Mouse (Mus musculus) forebrain, embryonic 10.5 days (tissue): ENCODE results near the gene Aarsd1. TPM values are rescaled to one million over a fixed set of nuclear protein-coding genes. Genes with fewer than 3 reads are reported as not detected.
"Not testable (repeated sequence)": the region's sequence is repeated elsewhere in the genome, so short reads cannot be mapped to it uniquely, and the experiment has no call there.

Experiments used
- DNase-seq: peaks from one replicate; pipeline ENCODE4 v3.0.0-alpha.2; 2017; ENCODE audit warnings: low spot score; ENCODE audit errors: extremely low spot score
- H3K27ac ChIP-seq: fragments of 300-500 bp; sonication (generic); 2 replicates; pipeline ENCODE4 v1.5.1; 2016; ENCODE audit warnings: mild to moderate bottlenecking
- H3K27me3 ChIP-seq: fragments of 300-500 bp; sonication (generic); 2 replicates; pipeline ENCODE4 v1.6.1; 2016; ENCODE audit warnings: mild to moderate bottlenecking; ENCODE audit not compliant: poor library complexity, severe bottlenecking
- H3K36me3 ChIP-seq: fragments of 300-500 bp; sonication (generic); replicated peaks from 2 replicates; pipeline ENCODE4 v1.6.1; 2016; ENCODE audit warnings: mild to moderate bottlenecking, moderate library complexity
- H3K4me1 ChIP-seq: fragments of 300-500 bp; sonication (generic); 2 replicates; pipeline ENCODE4 v1.6.1; 2016
- H3K4me3 ChIP-seq: fragments of 300-500 bp; sonication (generic); 2 replicates; pipeline ENCODE4 v1.5.1; 2016; ENCODE audit warnings: mild to moderate bottlenecking, moderate library complexity
- H3K9me3 ChIP-seq: fragments of 300-500 bp; sonication (generic); 2 replicates; pipeline ENCODE4 v1.6.1; 2016; ENCODE audit warnings: mild to moderate bottlenecking, moderate library complexity
- WGBS: fragments of 180-500 bp; shearing (Covaris S2); methylation state at CpG from one replicate; pipeline ENCODE4 v1.1.7; 2016; 5-methylcytosine and 5-hydroxymethylcytosine counted together
- polyA plus RNA-seq: library from polyadenylated mRNA; unstranded; fragments of >200 nt; fragmentation: Nextera tagmentation; extraction: Ambion mirVana; gene quantifications from 2 replicates; pipeline ENCODE4 v1.2.1, GENCODE M21; 2016

Gene Aarsd1
- polyA plus RNA-seq, 1 experiment from 2014 or later = 115 TPM

- Histone ChIP-seq H3K9me3 (no peaks in the 10 kb centered on the region), H3K4me3 (peak overlapping the region; percentile 93), H3K27ac (peak overlapping the region; percentile 94), H3K27me3 (no peaks in the 10 kb centered on the region), H3K36me3 (peaks cover 34% of the 10 kb centered on the region), H3K4me1 (peaks cover 21% of the 10 kb centered on the region)
- 4% methylated on average over 11 of the region's 11 CpGs for WGBS
- DNase-seq = no peak
These were observed 848 bp downstream of the Aarsd1 start for GRCm38 (mm10) chr11:101416433-101417100.

GRCm38 (mm10) chr11:101415306-101415705, 2.1 kb downstream of the Aarsd1 start:
- Histone ChIP-seq H3K9me3 (no peaks in the 10 kb centered on the region), H3K4me3 (no peak overlapping the region), H3K27ac (no peak overlapping the region), H3K36me3 (peaks cover 47% of the 10 kb centered on the region), H3K4me1 (peaks cover 21% of the 10 kb centered on the region), H3K27me3 (no peaks in the 10 kb centered on the region)
- 93% methylated on average over 2 of the region's 2 CpGs for WGBS
- no peak for DNase-seq

GRCm38 (mm10) chr11:101395110-101395509, 22.3 kb downstream of the Aarsd1 start:
- H3K4me1 ChIP-seq = peaks cover 4% of the 10 kb centered on the region; the same call in 1 of the 2 replicates
- H3K4me3 ChIP-seq = no peak overlapping the region
- H3K36me3 ChIP-seq = no peaks in the 10 kb centered on the region
- no peaks in the 10 kb centered on the region for H3K27me3 ChIP-seq
- H3K9me3 ChIP-seq = no peaks in the 10 kb centered on the region
- WGBS = 8% methylated on average over 8 of the region's 8 CpGs
- H3K27ac ChIP-seq = no peak overlapping the region
- DNase-seq = peak; percentile 71

- no peaks in the 10 kb centered on the region for H3K9me3 ChIP-seq
- DNase-seq = peak; percentile 40
- no peak overlapping the region for H3K4me3 ChIP-seq
- no peak overlapping the region for H3K27ac ChIP-seq
- no peaks in the 10 kb centered on the region for H3K27me3 ChIP-seq
- no peaks in the 10 kb centered on the region for H3K36me3 ChIP-seq
- H3K4me1 ChIP-seq = peaks cover 7% of the 10 kb centered on the region
- 8% methylated on average over 4 of the region's 4 CpGs for WGBS
These were observed 35.6 kb downstream of the Aarsd1 start for GRCm38 (mm10) chr11:101381817-101382216.

DNA sequence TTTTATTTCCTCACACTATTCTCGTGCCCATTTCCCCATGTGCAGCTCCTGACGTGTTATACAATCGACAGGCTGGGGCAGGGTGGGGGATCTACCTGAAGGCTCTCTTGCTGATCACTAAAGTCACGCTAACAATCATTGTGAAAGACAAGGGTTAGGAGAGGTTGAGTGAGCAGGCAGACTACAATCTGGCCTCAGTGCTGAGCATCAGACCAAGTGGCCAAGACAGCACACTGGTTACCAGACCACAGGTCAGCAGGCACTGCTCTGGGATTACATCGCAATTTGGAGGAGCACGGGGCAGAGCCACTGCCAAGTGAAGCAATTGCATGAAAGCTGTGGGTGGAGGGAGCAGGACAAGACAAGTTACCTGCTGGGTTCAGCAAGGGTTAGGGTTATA, 38.5 kb downstream of the Aarsd1 start:
- peaks cover 7% of the 10 kb centered on the region for H3K4me1 ChIP-seq
- WGBS = 85% methylated on average over 6 of the region's 6 CpGs
- no peaks in the 10 kb centered on the region for H3K27me3 ChIP-seq
- H3K4me3 ChIP-seq = no peak overlapping the region
- DNase-seq = no peak
- H3K27ac ChIP-seq = no peak overlapping the region
- H3K9me3 ChIP-seq = no peaks in the 10 kb centered on the region
- no peaks in the 10 kb centered on the region for H3K36me3 ChIP-seq

GRCm38 (mm10) chr11:101378196-101378595, 39.2 kb downstream of the Aarsd1 start:
- not testable (repeated sequence) for H3K36me3 ChIP-seq, H3K4me1 ChIP-seq, H3K9me3 ChIP-seq, H3K27me3 ChIP-seq, H3K27ac ChIP-seq, H3K4me3 ChIP-seq, DNase-seq
- WGBS = 98% methylated on average over 8 of the region's 8 CpGs

DNA sequence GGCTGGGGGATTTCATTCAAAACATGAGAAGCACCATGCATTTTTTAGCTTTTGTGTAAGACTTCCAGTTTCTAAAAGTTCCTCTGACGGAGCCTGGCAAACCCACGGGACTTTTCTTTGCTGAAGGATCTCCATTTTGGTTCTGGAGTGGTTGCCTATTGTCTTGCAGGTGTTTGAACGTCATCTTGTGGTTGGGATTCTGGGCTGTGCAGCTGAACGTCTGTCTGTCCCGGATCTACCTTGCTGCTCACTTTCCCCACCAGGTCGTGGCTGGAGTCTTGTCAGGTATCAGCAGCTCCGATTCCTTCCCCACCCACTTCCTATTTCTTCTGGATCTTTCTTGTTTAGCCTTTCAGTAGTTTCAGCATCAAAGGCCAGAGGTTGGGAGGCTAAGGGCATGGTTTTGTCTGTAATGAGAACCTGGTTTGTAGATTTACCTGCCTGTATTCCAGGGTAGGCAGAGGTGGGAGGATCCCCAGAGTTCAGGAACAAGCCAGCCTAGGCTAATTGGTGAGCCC, 42.9 kb downstream of the Aarsd1 start:
- DNase-seq = no peak
- Histone ChIP-seq H3K4me1 (no peaks in the 10 kb centered on the region), H3K27ac (no peak overlapping the region), H3K9me3 (no peaks in the 10 kb centered on the region), H3K4me3 (no peak overlapping the region), H3K36me3 (no peaks in the 10 kb centered on the region), H3K27me3 (no peaks in the 10 kb centered on the region)
- 80% methylated on average over 7 of the region's 7 CpGs for WGBS

DNA sequence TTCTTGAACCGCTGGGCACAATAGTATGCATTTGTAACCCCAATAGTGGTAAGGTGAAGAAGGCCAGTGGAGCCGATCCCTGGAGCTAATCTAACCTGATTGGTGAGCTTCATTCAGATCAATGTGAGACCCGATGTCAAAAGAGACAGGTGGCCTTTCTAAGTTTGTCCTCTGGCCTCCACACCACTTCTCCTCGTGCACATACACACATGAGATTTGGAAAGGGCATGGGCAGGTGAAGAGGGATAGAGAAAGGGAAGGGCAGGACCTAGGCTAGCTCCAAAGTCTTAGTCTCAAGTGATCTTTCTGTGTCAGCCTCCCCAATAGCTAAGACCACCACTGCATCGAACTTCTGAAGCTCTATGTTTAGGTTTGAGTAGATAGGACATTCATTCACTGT, 47.3 kb downstream of the Aarsd1 start:
- Histone ChIP-seq H3K4me1 (no peaks in the 10 kb centered on the region), H3K27me3 (no peaks in the 10 kb centered on the region), H3K4me3 (no peak overlapping the region), H3K36me3 (no peaks in the 10 kb centered on the region), H3K27ac (no peak overlapping the region), H3K9me3 (no peaks in the 10 kb centered on the region)
- 81% methylated on average over 5 of the region's 5 CpGs for WGBS
- DNase-seq = no peak

DNA sequence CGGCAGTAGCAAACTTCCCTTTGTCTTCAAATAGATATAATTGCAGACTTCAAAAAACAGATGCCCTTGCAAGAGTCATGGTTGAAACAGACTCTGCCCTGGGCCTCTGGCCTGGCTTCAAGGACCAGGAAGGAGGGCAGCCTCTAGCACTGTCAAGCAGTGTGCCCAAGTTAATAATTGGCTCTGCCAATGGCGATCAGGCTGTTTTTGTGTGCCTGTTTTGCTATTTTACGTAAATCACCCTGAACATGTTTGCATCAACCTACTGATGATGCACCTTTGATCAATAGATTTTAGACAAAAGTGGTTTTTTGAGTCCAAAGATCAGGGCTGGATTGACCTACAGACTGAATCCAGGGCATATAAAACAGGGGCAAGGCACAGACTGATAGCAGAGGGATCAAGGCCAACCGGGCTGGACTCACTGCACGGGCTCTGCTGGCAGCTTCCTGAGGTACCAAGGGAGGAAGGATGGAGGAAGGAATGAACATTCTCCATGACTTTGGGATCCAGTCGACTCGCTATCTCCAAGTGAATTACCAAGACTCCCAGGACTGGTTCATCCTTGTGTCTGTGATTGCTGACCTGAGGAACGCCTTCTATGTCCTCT, 50.0 kb downstream of the Aarsd1 start, which contains the start of gene G6pc:
TSS of gene G6pc (plus strand) at position 236 of the 610 bp plus-strand sequence.
- Histone ChIP-seq H3K4me3 (no peak within 1 kb of the TSS), H3K27ac (no peak within 1 kb of the TSS), H3K4me1 (no peaks in the 10 kb centered on the region), H3K36me3 (no peaks in the 10 kb centered on the region), H3K27me3 (no peaks in the 10 kb centered on the region), H3K9me3 (no peaks in the 10 kb centered on the region)
- DNase-seq = no peak
- 87% methylated on average over 8 of the region's 8 CpGs for WGBS

GRCm38 (mm10) chr11:101364531-101364931, 52.9 kb downstream of the Aarsd1 start:
- Histone ChIP-seq H3K4me1 (0 out of 2 replicates have a peak, but pooled peaks cover 3% of the 10 kb centered on the region), H3K27ac (no peak overlapping the region), H3K4me3 (no peak overlapping the region), H3K36me3 (no peaks in the 10 kb centered on the region), H3K27me3 (no peaks in the 10 kb centered on the region), H3K9me3 (no peaks in the 10 kb centered on the region)
- 80% methylated on average over 5 of the region's 5 CpGs for WGBS
- no peak for DNase-seq

- no peak for DNase-seq
- no peaks in the 10 kb centered on the region for H3K9me3 ChIP-seq
- no peaks in the 10 kb centered on the region for H3K36me3 ChIP-seq
- H3K27me3 ChIP-seq = no peaks in the 10 kb centered on the region
- no peak overlapping the region for H3K27ac ChIP-seq
- WGBS = 82% methylated on average over 3 of the region's 3 CpGs
- 0 out of 2 replicates have a peak, but pooled peaks cover 3% of the 10 kb centered on the region for H3K4me1 ChIP-seq
- no peak overlapping the region for H3K4me3 ChIP-seq
These were observed 56.7 kb downstream of the Aarsd1 start for GRCm38 (mm10) chr11:101360651-101361113.

GRCm38 (mm10) chr11:101359776-101360175, 57.6 kb downstream of the Aarsd1 start:
- Histone ChIP-seq H3K4me1 (0 out of 2 replicates have a peak, but pooled peaks cover 3% of the 10 kb centered on the region), H3K9me3 (no peaks in the 10 kb centered on the region), H3K27ac (0 out of 2 replicates have a peak overlapping the region, but pooled peaks have one; percentile 25), H3K27me3 (no peaks in the 10 kb centered on the region), H3K4me3 (no peak overlapping the region), H3K36me3 (no peaks in the 10 kb centered on the region)
- DNase-seq = no peak
- WGBS = 79% methylated on average over 9 of the region's 9 CpGs
